Mouse (Mus musculus): Measurements from ENCODE around the gene Ncf2.

DNA sequence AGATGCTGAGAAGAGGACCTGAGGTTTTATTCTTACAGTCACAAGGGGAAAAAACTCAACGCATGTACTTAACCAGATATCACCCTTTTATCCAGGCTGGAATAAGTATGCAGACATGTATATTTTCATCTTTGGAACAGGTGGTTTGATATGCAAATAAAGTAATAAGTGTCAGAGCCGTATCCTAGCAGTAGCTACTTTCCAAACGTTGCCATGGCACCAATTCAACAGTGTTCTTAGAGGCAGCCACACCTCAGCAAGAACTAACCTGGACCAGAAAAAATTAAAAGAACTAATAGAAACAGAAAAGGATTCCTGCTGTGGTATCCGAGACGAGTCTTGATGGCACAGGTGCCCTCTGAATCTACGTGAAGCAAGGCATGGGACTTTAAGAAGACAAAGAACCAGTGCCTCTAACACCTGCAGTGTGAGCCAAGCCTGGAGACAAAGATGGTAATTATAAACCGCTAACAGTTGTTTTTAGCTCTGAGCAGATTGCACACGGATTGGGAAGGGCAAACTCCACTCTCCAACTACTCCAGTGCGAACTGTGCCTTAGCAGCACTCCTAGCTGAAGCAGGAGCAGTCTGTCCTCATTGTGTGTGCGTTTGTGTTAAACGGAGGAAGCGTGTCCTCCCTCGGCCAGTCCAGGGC is 49.6 kb upstream of the Ncf2 start, which contains the start of gene Apobec4:
- TF ChIP-seq HCFC1 (IDR thresholded peaks at IDR 0.05; ENCODE audit: borderline replicate concordance, insufficient read depth, low read length) (no peak), MAFK (IDR thresholded peaks at IDR 0.05; ENCODE audit: insufficient read depth, low read depth, low read length) (no peak), ZNF384 (IDR thresholded peaks at IDR 0.05; ENCODE audit: low read depth, low read length) (no peak), CHD2 (IDR thresholded peaks at IDR 0.05; ENCODE audit: low read depth, low read length) (no peak)

All from ES-E14 (cell line).